Mouse (Mus musculus): Measurements from ENCODE around the gene Thada.
"Not testable (repeated sequence)": the region's sequence is repeated elsewhere in the genome, so short reads cannot be mapped to it uniquely, and the experiment has no call there.

Gene Thada

DNA sequence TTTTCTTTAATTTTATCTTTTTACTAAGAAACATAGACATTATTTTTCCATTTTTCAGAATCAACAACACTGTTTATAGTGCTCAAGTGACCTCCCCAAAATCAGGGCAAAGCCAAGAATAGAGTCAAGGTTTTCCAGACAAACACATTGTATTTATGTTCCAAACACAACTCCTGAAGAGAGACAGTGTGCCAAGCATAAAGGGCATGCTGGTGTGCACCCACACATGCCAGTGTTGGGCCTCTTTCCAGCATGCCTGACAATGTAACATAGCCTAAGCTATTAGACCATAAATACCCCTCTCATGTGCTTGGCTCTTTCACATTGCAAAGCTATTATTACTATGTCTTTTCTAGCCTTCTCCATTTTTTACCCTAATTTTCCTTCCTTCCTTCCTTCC, 205.8 kb downstream of the Thada start:
- DNase-seq (ENCODE audit: low spot score) = no peak

DNA sequence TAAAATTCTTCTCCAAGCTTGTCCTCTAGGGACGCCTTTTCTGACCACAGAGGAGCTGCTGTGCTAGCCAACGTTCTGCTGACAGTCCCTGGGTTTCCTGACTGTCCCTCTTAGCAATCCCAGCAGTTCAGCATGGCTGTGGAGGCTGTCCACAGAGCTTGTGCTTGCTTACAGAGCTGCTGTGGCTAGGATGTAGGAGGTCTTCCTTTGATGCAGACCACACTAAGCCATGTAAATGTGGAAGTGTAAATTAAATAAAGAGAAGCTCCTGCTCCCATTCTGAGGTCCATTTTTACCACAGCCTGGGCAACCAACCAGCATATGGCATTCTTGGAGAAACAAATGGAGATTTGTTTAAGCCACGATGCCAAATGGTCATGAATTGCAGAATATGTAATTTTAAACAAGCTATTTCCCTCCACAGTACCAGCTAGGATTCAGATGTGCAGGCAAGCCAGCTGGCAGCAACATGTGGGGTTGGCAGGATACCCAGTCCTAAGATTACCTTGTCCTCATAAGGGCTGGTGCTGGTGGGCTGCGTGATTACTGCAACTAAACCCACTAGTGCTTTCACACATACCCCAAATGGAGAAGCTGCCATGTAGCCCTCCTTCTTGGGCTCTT, 207.3 kb downstream of the Thada start:
- no peak for DNase-seq (ENCODE audit: low spot score)

DNA sequence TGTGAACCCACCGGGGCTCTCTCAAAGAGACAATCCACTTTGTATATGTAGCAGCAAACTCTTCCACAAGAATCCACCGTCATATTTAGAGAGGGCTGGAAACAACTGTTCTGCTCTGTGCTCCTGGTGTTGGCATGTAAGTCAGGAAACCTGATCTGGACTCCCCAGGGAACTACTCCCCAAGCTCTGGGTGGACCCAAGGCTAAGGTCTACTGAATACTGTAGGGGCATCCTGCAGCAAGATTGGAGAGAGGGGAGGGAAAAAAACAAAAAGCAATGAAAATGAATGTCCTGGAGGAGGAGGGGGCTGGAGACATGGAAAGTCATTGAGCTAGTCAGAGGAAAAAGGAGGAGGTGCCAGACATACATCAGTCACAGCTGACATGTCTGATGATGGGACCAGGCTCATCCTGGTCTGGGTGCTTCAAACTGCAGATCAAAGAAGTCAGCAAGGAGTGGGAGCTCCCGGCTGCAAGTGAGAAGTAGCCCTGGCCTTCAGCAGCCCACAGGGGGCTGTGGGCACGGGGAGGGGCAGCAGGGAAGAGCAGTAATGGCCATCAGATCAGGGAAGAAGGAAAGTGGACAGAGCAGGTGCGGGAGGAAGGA, 208.0 kb downstream of the Thada start:
- DNase-seq (ENCODE audit: low spot score) = no peak

DNA sequence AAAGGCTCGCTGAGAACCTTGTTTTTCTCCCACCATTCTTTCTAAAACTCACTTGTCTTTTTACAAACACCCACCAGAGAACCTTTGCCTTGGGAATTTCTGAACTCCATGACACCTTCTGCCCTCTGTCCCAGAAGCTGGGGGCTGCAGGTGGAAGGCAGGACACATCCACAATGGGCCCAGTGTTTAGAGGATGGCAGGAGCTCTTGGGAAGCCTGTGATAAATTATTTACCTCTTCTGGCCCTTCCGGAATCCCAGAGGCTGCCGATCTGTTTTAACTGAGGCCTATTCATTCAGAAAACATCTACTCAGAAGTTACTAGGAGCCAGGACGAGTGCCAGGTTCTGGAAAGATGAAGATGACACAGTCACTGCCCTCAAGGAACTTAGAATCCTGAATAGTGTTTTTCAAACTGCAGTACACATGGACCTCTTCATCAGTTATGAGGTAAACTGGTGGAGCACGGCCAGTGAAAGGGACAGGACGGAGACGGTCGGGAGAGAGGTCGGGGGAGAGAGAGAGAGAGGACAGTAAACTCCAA, 209.7 kb downstream of the Thada start:
- no peak for DNase-seq (ENCODE audit: low spot score)

DNA sequence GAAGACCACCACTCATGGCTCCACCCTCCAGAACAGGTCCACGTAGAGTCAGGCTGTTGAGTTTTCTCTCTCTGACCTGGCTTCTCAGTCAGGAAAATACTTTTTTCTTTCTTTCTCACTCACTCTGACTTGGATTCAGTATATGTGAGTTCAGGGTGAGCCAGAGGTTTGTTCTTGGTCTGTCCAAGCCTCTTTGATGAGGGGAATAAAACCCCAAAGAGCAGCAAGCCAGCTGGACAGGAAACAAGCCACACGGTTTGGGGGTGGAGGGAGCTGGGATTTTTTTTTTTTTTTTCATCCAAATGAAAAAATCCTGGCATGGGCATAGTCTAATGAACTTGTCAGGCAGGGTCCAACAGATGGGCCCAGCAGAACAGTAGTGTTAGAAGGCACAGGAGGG, 210.2 kb downstream of the Thada start:
- no peak for DNase-seq (ENCODE audit: low spot score)

DNA sequence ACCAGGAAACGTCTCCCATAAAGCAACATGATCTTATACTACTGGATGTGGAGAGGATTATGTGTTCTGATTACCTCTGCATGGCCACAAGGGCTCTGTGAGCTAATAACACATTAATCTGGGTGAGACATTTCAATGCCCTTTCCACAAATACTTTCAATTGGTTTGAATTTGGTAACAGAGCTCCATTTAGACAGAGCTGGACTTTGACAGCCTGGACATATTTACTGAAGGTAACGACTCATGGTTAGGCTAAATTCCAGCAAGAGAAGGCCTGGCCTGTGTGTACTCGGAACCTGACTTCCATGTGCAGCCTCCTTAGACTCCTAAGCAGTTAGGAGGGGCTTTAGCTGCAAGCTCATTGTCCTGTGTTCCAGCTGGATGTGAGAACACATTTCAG, 214.6 kb downstream of the Thada start:
- DNase-seq (ENCODE audit: low spot score) = no peak

DNA sequence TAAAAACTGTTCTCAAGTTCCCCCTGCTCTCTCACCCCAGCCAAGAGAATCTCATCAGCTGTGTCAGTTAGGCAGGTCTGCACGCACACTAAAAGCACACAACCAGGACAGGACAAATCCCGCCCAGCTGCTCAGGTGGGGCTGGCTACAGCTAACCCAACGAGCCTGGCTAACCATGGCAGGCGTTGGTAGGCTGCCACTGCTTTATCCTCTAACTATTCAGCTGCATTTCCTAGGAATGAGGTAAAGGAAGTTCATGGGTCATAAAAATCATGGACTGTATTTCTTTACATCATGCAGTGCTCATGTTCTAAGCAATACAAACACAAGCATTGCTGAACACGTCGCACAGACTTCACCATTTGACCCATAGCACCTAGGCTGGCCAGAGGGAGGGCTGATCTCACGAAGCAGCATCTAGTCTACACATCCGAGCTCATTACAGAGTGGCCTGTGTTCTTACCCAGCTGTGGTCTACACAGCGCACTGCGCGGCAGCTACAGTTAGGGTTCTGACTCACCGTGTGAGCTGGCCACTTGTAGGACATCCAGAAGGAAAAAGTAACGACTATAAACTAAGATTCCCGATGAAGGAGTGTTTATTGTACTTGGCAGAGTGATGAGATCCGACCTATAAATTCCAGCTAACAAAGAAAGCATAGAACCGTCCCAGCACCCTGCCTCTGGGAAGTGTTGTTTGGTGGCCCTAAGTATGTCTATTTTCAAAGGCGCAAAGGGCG, 221.7 kb downstream of the Thada start:
- no peak for DNase-seq (ENCODE audit: low spot score)

DNA sequence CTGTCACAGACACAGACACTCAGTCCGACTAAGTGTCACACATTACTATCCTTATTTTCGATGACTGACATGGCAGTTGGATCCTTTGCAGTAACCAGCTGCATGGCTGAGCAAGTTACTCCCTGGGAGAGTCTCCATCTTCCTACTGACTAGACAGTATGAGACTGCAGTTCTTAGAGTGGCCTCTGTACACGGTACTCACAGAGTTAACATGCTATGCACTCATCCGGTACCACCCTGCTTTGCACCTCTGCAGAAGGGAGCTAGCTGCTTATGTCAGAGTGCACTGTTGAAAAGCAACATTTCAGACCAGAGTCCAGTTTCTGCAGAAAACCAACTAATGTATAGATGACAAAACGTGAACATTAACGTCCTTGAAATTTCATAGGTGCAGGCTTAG, 222.2 kb downstream of the Thada start:
- DNase-seq (ENCODE audit: low spot score) = no peak

DNA sequence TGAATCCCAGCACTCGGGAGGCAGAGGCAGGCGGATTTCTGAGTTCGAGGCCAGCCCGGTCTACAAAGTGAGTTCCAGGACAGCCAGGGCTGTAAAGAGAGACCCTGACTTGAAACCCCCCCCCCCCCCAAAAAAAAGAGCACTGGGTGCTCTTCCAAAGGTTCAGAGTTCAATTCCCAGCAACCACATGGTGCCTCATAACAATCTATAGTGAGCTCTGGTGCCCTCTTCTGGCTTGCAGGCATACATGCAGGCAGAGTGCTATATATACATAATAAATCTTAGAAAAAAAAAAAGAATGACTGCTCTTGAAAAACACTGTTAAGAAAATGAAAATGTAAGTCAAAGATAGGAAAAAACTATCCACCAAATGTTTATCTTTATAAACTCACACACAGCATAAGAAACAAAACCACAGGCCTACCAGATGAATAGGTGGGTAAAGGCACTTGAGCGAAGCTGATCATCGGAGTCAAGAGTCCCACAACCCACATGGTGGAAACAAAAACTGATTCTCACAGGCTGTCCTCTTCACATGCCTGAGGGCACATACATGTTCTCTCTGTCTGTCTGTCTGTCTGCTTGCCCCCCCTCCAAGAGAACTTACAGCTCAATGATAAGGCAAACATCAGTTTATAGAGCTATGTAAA, 224.6 kb downstream of the Thada start:
- no peak for DNase-seq (ENCODE audit: low spot score)

DNA sequence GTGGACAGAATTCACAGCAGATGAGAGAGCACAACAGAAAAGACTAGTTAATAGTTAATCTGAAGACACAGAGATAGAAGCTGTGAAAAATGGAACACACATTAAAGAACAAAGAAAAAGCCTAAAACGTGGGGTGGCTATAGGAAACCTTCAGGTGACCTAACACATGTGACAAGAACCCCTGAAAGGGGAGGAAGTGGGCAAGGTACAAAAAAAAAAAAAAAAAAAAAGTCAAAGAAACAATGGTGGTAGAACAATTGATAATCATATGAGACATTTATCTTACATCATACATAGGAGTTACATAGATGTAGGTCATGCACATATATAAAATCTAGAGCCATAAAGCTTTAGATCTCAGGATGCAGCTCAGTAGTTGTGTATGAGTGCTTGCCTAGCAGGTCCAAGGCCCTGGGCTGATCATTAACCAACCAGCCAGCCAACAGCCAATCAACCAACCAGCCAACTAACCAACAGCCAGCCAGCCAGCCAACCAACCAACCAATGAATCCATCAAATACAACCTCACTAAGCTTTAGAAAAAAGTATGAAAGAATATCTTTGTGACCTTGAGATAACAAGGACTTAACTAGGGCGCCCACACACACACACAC, 226.2 kb downstream of the Thada start:
- no peak for DNase-seq (ENCODE audit: low spot score)

DNA sequence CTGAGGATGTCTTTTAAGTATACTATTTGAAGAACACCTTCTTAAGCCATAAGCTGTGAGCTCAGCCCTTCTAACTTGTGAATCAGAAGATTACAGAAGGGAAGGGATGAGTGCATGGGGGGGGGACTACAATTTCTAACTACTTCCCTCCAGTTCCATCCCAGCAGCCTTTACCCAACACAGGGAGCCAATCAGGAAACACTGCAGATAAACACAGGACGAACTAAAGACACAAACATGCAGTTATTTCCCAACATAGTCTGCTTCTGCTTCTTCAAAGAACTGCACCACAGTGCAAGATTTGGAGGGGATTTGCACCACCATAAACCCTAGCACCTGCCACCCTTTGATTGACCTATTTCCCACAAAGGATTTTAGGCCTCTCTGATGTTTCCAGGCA, 227.8 kb downstream of the Thada start:
- DNase-seq (ENCODE audit: low spot score) = no peak

DNA sequence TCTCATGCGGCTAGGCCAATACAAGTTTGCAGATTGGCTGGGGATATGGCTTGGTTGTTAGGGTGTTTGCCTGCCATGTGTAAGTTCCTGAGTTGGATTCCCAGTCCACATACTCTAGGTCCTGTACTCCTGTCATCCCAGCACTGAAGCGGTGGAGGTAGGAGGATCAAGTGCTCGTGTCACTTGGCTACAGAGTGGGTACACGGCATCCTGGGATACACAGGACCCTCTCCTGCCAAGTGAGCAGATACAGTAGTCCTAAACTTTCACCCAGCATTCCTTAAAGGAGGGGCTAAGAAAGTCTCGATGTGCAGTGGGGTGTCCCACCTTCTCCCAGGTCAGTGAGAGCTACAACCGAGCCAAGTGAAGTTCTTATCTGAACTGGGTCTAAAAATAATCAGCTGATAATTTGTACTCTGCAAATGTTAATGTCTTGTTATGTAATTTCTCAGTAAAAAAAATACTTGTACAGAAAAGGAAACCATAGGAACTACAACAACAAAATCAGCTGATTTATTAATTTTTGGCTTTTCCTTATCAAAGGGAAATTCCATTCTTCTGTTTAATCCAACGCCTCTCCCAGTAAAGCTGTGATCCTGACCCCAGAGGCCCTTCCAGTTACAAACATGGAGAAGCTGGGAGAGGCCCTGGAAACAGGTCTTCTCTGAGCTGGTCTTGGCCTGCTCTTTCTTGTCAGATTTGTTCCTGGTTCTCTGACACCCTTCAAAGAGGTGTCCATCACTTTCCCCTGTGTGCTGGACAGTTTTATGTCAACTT, 229.0 kb downstream of the Thada start:
- no peak for DNase-seq (ENCODE audit: low spot score)

DNA sequence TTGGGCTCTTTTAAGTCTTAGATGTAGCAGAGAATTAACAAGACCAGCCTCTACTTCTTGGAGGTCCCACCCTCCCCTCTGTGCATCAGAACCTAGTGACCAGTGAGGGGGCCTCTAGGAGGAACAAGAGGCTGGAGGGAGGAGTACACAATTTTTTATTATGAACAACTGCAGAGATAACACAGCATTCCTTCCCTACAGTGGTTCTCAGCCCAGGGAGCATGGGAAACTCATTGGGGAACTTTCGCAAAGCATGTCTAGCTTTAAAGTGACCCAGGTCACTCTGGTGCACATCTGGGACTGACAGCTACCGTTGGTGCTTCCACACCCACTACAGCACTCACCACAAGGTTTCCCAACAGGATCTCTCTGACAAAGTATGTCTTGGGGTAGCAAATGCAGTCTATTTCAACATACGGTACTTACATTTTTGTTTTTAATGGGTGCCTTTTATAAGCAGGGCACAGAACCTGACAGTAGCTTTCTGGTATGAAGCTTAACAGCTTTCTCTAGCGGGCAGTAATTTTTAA, 230.5 kb downstream of the Thada start:
- DNase-seq (ENCODE audit: low spot score) = no peak

DNA sequence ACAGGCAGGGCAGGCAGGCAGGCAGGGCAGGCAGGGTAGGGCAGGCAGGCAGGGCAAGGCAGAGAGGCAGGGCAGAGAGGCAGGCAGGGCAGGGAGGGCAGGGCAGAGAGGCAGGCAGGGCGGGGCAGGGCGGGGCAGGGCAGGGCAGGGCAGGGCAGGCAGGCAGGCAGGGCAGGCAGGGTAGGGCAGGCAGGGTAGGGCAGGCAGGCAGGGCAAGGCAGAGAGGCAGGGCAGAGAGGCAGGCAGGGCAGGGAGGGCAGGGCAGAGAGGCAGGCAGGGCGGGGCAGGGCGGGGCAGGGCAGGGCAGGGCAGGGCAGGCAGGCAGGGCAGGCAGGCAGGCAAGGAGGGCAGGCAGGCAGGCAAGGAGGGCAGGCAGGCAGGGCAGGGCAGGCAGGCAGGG, 231.2 kb downstream of the Thada start:
- DNase-seq (ENCODE audit: low spot score) = not testable (repeated sequence)

DNA sequence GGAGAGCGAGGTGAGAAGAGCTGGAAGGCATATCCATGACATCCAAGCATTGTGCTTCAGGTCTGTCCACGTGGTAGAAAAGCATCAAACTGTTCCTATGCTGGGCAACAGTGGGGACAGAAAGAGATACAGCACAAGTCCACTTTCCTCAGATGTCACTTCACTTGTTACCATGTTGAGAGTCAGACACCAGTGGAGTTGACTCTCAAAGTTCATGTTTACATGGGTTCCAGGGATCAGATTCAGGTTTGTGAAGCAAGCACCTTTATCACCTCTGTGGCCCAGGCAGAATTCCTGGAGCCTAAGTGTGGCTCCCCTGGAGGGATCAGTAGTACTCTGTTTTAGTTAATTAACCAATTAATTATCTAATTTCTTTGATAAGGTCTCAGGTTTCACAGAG, 232.2 kb downstream of the Thada start:
- DNase-seq (ENCODE audit: low spot score) = no peak

DNA sequence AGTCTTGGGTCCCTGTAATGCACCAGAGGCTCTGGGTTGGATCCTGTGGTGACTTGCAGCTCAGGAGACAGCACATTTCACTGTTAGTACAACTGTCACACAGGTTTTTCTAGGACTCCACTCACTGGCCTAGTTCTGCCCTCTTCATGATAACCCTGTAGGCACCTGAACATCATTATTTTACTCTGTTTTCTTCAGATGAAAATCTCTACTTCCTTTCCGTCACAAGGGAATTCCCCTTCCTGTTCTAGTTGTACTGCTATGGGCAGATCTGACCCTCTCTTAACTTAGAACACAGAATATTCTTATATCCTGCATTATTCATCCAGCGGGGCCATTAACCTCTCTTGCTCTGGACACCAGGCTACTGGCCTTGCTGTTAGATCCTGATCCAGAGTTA, 234.6 kb downstream of the Thada start:
- no peak for DNase-seq (ENCODE audit: low spot score)

DNA sequence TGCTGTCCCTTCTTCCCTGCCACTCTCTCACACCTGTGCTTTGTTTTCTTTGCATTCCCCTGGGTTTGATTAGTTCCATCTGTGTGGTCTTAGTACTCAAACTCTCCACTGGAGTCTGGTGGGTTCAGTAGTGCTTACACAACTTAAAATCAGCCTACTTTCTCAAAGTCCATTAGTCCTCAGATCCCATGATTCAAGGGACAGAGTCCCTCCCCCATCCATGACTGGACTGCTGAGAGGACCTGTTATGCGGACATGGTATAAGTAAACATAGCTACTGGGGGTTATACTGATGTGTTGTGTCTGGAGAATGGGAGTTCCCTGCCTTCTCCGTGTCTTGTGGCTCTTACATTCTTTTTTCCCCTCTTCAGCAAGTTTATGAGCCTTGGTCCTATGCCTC, 237.8 kb downstream of the Thada start:
- DNase-seq (ENCODE audit: low spot score) = no peak

DNA sequence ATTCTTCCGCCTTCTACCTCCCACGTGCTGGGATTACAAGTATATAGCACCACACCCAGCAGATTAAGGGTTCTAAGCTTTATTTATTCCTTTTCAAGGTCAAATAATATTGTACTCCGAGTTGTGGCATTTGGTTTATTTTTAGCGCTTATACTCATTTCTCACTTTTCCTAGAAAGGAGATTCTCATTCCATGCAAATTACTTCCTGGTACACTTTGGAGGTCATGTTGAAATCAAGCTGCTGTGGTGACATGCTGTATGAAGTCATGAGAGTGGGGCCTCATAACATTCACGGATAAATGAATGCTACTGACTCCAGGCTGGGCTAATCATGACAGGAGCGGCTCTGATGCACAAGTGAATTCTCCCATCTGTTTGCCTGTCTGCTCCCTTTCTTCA, 239.3 kb downstream of the Thada start:
- DNase-seq (ENCODE audit: low spot score) = no peak

DNA sequence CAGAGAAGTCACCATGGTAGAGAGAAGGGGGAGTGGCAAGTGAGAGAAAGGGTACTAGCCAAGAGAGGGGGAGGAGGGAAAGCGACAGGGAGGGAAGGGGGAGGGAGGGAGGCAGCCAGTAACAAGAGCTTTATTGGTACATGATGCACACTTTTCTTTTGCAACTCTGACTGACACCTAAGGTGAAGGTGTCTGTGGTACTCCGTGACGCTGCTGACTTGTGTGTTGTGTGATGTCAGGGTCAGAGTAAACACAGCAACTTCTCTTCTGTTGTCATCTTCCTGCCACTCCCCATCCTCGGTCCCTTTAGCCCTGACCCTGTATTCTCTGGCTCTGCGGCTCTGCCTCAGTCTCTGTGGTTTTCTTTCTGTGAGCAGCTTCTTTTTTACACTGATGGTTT, 239.8 kb downstream of the Thada start:
- no peak for DNase-seq (ENCODE audit: low spot score)

DNA sequence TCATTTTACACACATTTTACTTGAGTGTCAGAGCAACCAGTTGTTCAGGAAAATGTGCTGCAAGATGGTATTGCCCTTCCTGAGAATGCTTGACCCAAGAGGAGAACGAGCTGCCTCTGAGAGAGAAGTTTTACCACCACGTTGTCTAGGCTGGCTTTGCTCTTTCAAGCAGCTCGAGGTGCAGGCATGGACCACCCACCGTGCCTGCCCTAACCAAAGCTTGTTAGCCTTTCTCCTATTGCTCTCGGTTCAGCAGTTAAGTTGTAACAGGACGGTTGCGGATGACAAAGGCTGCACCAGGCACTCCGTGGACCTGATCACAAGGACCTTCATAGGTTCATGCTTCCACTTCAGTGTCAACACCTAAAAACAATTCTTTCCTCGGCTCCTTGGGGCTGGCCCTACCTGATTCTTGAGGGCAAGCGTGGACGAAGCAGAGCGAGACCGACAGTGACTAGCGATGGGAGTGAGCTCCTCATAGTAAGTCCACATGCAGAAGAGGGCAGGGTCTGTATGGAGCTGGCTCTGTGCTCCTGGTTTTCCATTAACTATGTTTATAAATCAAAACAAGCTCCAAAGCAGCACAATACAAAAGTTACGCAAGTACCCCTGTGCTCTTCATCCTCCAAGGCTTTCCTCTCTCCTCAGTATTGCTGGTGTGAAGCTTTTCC, 241.7 kb downstream of the Thada start:
- DNase-seq (ENCODE audit: low spot score) = no peak

DNA sequence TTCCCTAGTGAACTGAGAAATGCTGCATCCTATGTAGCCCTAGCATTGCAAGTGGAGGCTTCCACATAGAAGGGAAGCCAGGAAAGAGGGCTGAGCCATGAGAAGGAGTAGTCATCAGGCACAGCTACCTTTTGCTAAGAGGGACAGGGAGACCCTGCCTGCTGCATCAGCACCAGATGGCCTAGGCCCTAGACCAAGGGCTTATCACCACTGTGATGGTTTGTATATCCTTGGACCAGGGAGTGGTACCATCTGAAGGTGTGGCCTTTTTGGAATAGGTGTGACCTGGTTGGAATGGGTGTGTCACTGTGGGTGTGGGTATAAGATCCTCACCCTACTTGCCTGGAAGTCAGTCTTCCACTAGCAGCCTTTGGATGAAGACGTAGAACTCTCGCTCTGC, 247.2 kb downstream of the Thada start:
- DNase-seq (ENCODE audit: low spot score) = not testable (repeated sequence)
